Comparison of ENCODE assay signal across 24 mouse cellular contexts in genomic region chr17:24642791-24643343, GRCm38 (mm10). TPM values are rescaled to one million over a fixed set of nuclear protein-coding genes. Genes with fewer than 3 reads are reported as not detected.
DNase-seq lines count a peak whose midpoint lies in the region; ATAC-seq lines count a peak whose summit lies in the region.
"Had no signal": no experiment of that assay in that cellular context is flagged by ENCODE, and none has a peak within 500 bp of the region (broad histone marks: within the 10 kb centered on the region; RNA-seq: fewer than 3 reads in every experiment).

No protein-coding gene starts in this region.

- H3K4me2 ChIP-seq in heart, embryonic 12.5 days, result no peak overlapping the region
- H3K4me2 ChIP-seq in kidney, embryonic 15.5 days, result peak overlapping the region; percentile 43; the same call in 1 of the 2 replicates
- no peak overlapping the region for H3K4me2 ChIP-seq in lung, embryonic 16.5 days (ENCODE audit: low read depth, low read length)
- no peak overlapping the region for H3K4me2 ChIP-seq in limb, embryonic 13.5 days (replicated peaks)
- H3K4me2 ChIP-seq: forebrain, embryonic 13.5 days; midbrain, embryonic 13.5 days had no signal

- H3K4me1 ChIP-seq in heart, embryonic 10.5 days, result peaks cover 68% of the 10 kb centered on the region
- peaks cover 51% of the 10 kb centered on the region for H3K4me1 ChIP-seq in heart, embryonic 12.5 days (replicated peaks)
- peaks cover 73% of the 10 kb centered on the region for H3K4me1 ChIP-seq in kidney, embryonic 15.5 days
- peaks cover 31% of the 10 kb centered on the region for H3K4me1 ChIP-seq in lung, embryonic 16.5 days (replicated peaks; ENCODE audit: control insufficient read depth, insufficient read depth, low read length)
- peaks cover 70% of the 10 kb centered on the region for H3K4me1 ChIP-seq in limb, embryonic 13.5 days
- H3K4me1 ChIP-seq: forebrain, embryonic 13.5 days; midbrain, embryonic 13.5 days had no signal

- no peak overlapping the region for H3K9ac ChIP-seq in heart, embryonic 12.5 days
- H3K9ac ChIP-seq in kidney, embryonic 15.5 days, result 0 out of 2 replicates have a peak overlapping the region, but pooled peaks have one; percentile 2
- peak overlapping the region; percentile 42; the same call in 1 of the 2 replicates for H3K9ac ChIP-seq in lung, embryonic 16.5 days (ENCODE audit: low read length)
- 0 out of 2 replicates have a peak overlapping the region, but pooled peaks have one; percentile 8 for H3K9ac ChIP-seq in limb, embryonic 13.5 days
- H3K9ac ChIP-seq: forebrain, embryonic 13.5 days; midbrain, embryonic 13.5 days had no signal

- no peak overlapping the region for H3K4me3 ChIP-seq in heart, embryonic 10.5 days
- no peak overlapping the region for H3K4me3 ChIP-seq in heart, embryonic 12.5 days
- H3K4me3 ChIP-seq in kidney, embryonic 15.5 days (replicated peaks), result no peak overlapping the region
- H3K4me3 ChIP-seq in lung, embryonic 16.5 days (ENCODE audit: low read length), result no peak overlapping the region
- no peak overlapping the region for H3K4me3 ChIP-seq in limb, embryonic 13.5 days
- H3K4me3 ChIP-seq: forebrain, embryonic 13.5 days; heart, embryonic 13.5 days; hindbrain, embryonic 10.5 days; midbrain, embryonic 13.5 days had no signal

- no peaks in the 10 kb centered on the region for H3K9me3 ChIP-seq in heart, embryonic 10.5 days
- H3K9me3 ChIP-seq in heart, embryonic 12.5 days (replicated peaks), result no peaks in the 10 kb centered on the region
- no peaks in the 10 kb centered on the region for H3K9me3 ChIP-seq in kidney, embryonic 15.5 days (replicated peaks)
- H3K9me3 ChIP-seq in lung, embryonic 16.5 days (ENCODE audit: control insufficient read depth, low read length), result no peaks in the 10 kb centered on the region
- H3K9me3 ChIP-seq in limb, embryonic 13.5 days, result no peaks in the 10 kb centered on the region
- H3K9me3 ChIP-seq: forebrain, embryonic 13.5 days; heart, embryonic 13.5 days; hindbrain, embryonic 10.5 days; midbrain, embryonic 13.5 days had no signal

- peaks cover 33% of the 10 kb centered on the region for H3K36me3 ChIP-seq in heart, embryonic 10.5 days
- H3K36me3 ChIP-seq in heart, embryonic 12.5 days, result peaks cover 30% of the 10 kb centered on the region
- H3K36me3 ChIP-seq in kidney, embryonic 15.5 days, result peaks cover 40% of the 10 kb centered on the region
- peaks cover 5% of the 10 kb centered on the region for H3K36me3 ChIP-seq in lung, embryonic 16.5 days (ENCODE audit: control insufficient read depth, insufficient read depth, low read length)
- peaks cover 74% of the 10 kb centered on the region for H3K36me3 ChIP-seq in limb, embryonic 13.5 days

- H3K27ac ChIP-seq in heart, embryonic 10.5 days, result 0 out of 2 replicates have a peak overlapping the region, but pooled peaks have one; percentile 37
- no peak overlapping the region for H3K27ac ChIP-seq in heart, embryonic 12.5 days (ENCODE audit: poor library complexity, severe bottlenecking)
- no peak overlapping the region for H3K27ac ChIP-seq in kidney, embryonic 15.5 days
- H3K27ac ChIP-seq in lung, embryonic 16.5 days (ENCODE audit: low read length), result no peak overlapping the region
- H3K27ac ChIP-seq in limb, embryonic 13.5 days, result no peak overlapping the region
- H3K27ac ChIP-seq: forebrain, embryonic 13.5 days; midbrain, embryonic 13.5 days had no signal

- H3K27me3 ChIP-seq in heart, embryonic 10.5 days (ENCODE audit: insufficient read depth, poor library complexity, severe bottlenecking), result peaks cover 89% of the 10 kb centered on the region
- H3K27me3 ChIP-seq in heart, embryonic 12.5 days (replicated peaks), result peaks cover 56% of the 10 kb centered on the region
- no peaks in the 10 kb centered on the region for H3K27me3 ChIP-seq in kidney, embryonic 15.5 days
- no peaks in the 10 kb centered on the region for H3K27me3 ChIP-seq in lung, embryonic 16.5 days (ENCODE audit: control insufficient read depth, insufficient read depth, low read depth, low read length)
- H3K27me3 ChIP-seq in limb, embryonic 13.5 days, result no peaks in the 10 kb centered on the region
- H3K27me3 ChIP-seq: forebrain, embryonic 13.5 days; midbrain, embryonic 13.5 days had no signal

- WGBS in heart, embryonic 10.5 days, result 75% methylated on average over 6 of the region's 6 CpGs
- WGBS in heart, embryonic 12.5 days, result 74% methylated on average over 6 of the region's 6 CpGs
- 67% methylated on average over 6 of the region's 6 CpGs for WGBS in kidney, embryonic 15.5 days
- 62% methylated on average over 6 of the region's 6 CpGs for WGBS in lung, embryonic 16.5 days
- 63% methylated on average over 6 of the region's 6 CpGs for WGBS in limb, embryonic 13.5 days

- ATAC-seq in heart, embryonic 12.5 days (ENCODE audit: insufficient number of reproducible peaks, low FRiP score), result no peak
- no peak for ATAC-seq in kidney, embryonic 15.5 days (replicated peaks; ENCODE audit: low FRiP score)
- ATAC-seq in lung, embryonic 16.5 days (ENCODE audit: low read depth), result no peak
- no peak for ATAC-seq in limb, embryonic 13.5 days (ENCODE audit: low FRiP score, low read depth)
- no peak for ATAC-seq in erythroblast, adult 5-6 weeks (replicated peaks; ENCODE audit: low FRiP score, poor library complexity, severe bottlenecking)
- ATAC-seq: forebrain, embryonic 13.5 days; midbrain, embryonic 13.5 days had no signal

- no peak for DNase-seq in heart, embryonic 10.5 days (ENCODE audit: low spot score)
- no peak for DNase-seq in kidney, adult 9 months
- DNase-seq in lung, postnatal 4 days, result no peak
- DNase-seq: adrenal gland, postnatal 36 days; B cell, adult 2 months; cerebellum, adult 18-20 months; cerebellum, postnatal 36 days; gastrocnemius, postnatal 25 days; kidney, postnatal 4 days; liver; lung, adult 18-20 months; thymus, postnatal 36 days had no signal

RNA-seq across cellular contexts. Expression of gene Slc9a3r2, which starts 7.3 kb away (rescaled TPM):
- 51.5 and 51.9 TPM in 2 replicates for polyA plus RNA-seq in heart, embryonic 10.5 days (2016; fragmentation: Nextera tagmentation; extraction: Ambion mirVana)
- 56.6 and 59.7 TPM in 2 replicates for polyA plus RNA-seq in heart, embryonic 12.5 days (2016; fragmentation: Nextera tagmentation; extraction: Ambion mirVana)
- polyA plus RNA-seq in kidney, embryonic 15.5 days (2015; fragmentation: Nextera tagmentation; extraction: Ambion mirVana), result 101 and 106 TPM in 2 replicates
- 95.5 and 98.1 TPM in 2 replicates for polyA plus RNA-seq in lung, embryonic 16.5 days (2015; fragmentation: Nextera tagmentation; extraction: Ambion mirVana)
- polyA plus RNA-seq in limb, embryonic 13.5 days (2015; fragmentation: Nextera tagmentation; extraction: Ambion mirVana), result 58.1 and 59.3 TPM in 2 replicates
- 0.38 TPM in 1 of 2 replicates, not detected in the other for total RNA-seq in erythroblast, adult 5-6 weeks (2015; ENCODE audit: low replicate concordance)
- total RNA-seq in erythroblast, adult 5-6 weeks (2017; ENCODE audit: low replicate concordance), result 0.56 and 1.8 TPM in 2 replicates

RNA-seq across cellular contexts. Expression of gene Nthl1, which starts 10.4 kb away (rescaled TPM):
- polyA plus RNA-seq in heart, embryonic 10.5 days (2016; fragmentation: Nextera tagmentation; extraction: Ambion mirVana), result 15.0 and 19.8 TPM in 2 replicates
- polyA plus RNA-seq in heart, embryonic 12.5 days (2016; fragmentation: Nextera tagmentation; extraction: Ambion mirVana), result 7.8 and 8.3 TPM in 2 replicates
- 20.0 and 20.6 TPM in 2 replicates for polyA plus RNA-seq in kidney, embryonic 15.5 days (2015; fragmentation: Nextera tagmentation; extraction: Ambion mirVana)
- polyA plus RNA-seq in lung, embryonic 16.5 days (2015; fragmentation: Nextera tagmentation; extraction: Ambion mirVana), result 17.6 and 17.9 TPM in 2 replicates
- polyA plus RNA-seq in limb, embryonic 13.5 days (2015; fragmentation: Nextera tagmentation; extraction: Ambion mirVana), result 23.7 and 25.0 TPM in 2 replicates
- 1.0 TPM in 1 of 2 replicates, not detected in the other for total RNA-seq in erythroblast, adult 5-6 weeks (2015; ENCODE audit: low replicate concordance)
- total RNA-seq in erythroblast, adult 5-6 weeks (2017; ENCODE audit: low replicate concordance), result 0.56 and 0.85 TPM in 2 replicates

RNA-seq across cellular contexts. Expression of gene Tsc2, which starts 10.4 kb away (rescaled TPM):
- 56.9 and 66.4 TPM in 2 replicates for polyA plus RNA-seq in heart, embryonic 10.5 days (2016; fragmentation: Nextera tagmentation; extraction: Ambion mirVana)
- 66.5 and 74.6 TPM in 2 replicates for polyA plus RNA-seq in heart, embryonic 12.5 days (2016; fragmentation: Nextera tagmentation; extraction: Ambion mirVana)
- 60.8 and 71.0 TPM in 2 replicates for polyA plus RNA-seq in kidney, embryonic 15.5 days (2015; fragmentation: Nextera tagmentation; extraction: Ambion mirVana)
- 54.0 and 58.2 TPM in 2 replicates for polyA plus RNA-seq in lung, embryonic 16.5 days (2015; fragmentation: Nextera tagmentation; extraction: Ambion mirVana)
- polyA plus RNA-seq in limb, embryonic 13.5 days (2015; fragmentation: Nextera tagmentation; extraction: Ambion mirVana), result 65.5 and 72.2 TPM in 2 replicates
- 16.3 and 75.9 TPM in 2 replicates for total RNA-seq in erythroblast, adult 5-6 weeks (2015; ENCODE audit: low replicate concordance)
- 8.6 and 9.0 TPM in 2 replicates for total RNA-seq in erythroblast, adult 5-6 weeks (2017; ENCODE audit: low replicate concordance)

RNA-seq across cellular contexts. Expression of gene Npw, which starts 15.4 kb away (rescaled TPM):
- polyA plus RNA-seq in heart, embryonic 10.5 days (2016; fragmentation: Nextera tagmentation; extraction: Ambion mirVana), result 0.28 TPM in 1 of 2 replicates, not detected in the other
- polyA plus RNA-seq in heart, embryonic 12.5 days (2016; fragmentation: Nextera tagmentation; extraction: Ambion mirVana), result not detected in 2 replicates
- 0.35 and 0.43 TPM in 2 replicates for polyA plus RNA-seq in kidney, embryonic 15.5 days (2015; fragmentation: Nextera tagmentation; extraction: Ambion mirVana)
- 1.1 and 2.3 TPM in 2 replicates for polyA plus RNA-seq in lung, embryonic 16.5 days (2015; fragmentation: Nextera tagmentation; extraction: Ambion mirVana)
- polyA plus RNA-seq in limb, embryonic 13.5 days (2015; fragmentation: Nextera tagmentation; extraction: Ambion mirVana), result 0.80 TPM in 2 replicates
- not detected in 2 replicates for total RNA-seq in erythroblast, adult 5-6 weeks (2015; ENCODE audit: low replicate concordance)
- not detected in 2 replicates for total RNA-seq in erythroblast, adult 5-6 weeks (2017; ENCODE audit: low replicate concordance)
- total RNA-seq: adrenal gland, postnatal 36 days; gastrocnemius, postnatal 25 days; megakaryocyte progenitor cell, adult 5-6 weeks had no signal
- polyA plus RNA-seq: forebrain, embryonic 13.5 days; heart, embryonic 13.5 days; hindbrain, embryonic 10.5 days; intestine, embryonic 14.5 days; midbrain, embryonic 13.5 days; neural tube, embryonic 14.5 days had no signal

RNA-seq across cellular contexts. Expression of gene Zfp598, which starts 26.6 kb away (rescaled TPM):
- polyA plus RNA-seq in heart, embryonic 10.5 days (2016; fragmentation: Nextera tagmentation; extraction: Ambion mirVana), result 22.3 and 26.2 TPM in 2 replicates
- polyA plus RNA-seq in heart, embryonic 12.5 days (2016; fragmentation: Nextera tagmentation; extraction: Ambion mirVana), result 20.1 and 21.2 TPM in 2 replicates
- polyA plus RNA-seq in kidney, embryonic 15.5 days (2015; fragmentation: Nextera tagmentation; extraction: Ambion mirVana), result 23.9 and 27.6 TPM in 2 replicates
- polyA plus RNA-seq in lung, embryonic 16.5 days (2015; fragmentation: Nextera tagmentation; extraction: Ambion mirVana), result 15.0 and 18.1 TPM in 2 replicates
- 22.2 and 24.7 TPM in 2 replicates for polyA plus RNA-seq in limb, embryonic 13.5 days (2015; fragmentation: Nextera tagmentation; extraction: Ambion mirVana)
- 3.7 and 7.9 TPM in 2 replicates for total RNA-seq in erythroblast, adult 5-6 weeks (2015; ENCODE audit: low replicate concordance)
- total RNA-seq in erythroblast, adult 5-6 weeks (2017; ENCODE audit: low replicate concordance), result 4.0 and 4.3 TPM in 2 replicates
